Mouse (Mus musculus): Measurements from ENCODE around the gene Cox4i2. TPM values are rescaled to one million over a fixed set of nuclear protein-coding genes. Genes with fewer than 3 reads are reported as not detected.

Cox4i2 gene
- polyA plus RNA-seq, 1 experiment from 2014 or later = 15.3 TPM

DNA sequence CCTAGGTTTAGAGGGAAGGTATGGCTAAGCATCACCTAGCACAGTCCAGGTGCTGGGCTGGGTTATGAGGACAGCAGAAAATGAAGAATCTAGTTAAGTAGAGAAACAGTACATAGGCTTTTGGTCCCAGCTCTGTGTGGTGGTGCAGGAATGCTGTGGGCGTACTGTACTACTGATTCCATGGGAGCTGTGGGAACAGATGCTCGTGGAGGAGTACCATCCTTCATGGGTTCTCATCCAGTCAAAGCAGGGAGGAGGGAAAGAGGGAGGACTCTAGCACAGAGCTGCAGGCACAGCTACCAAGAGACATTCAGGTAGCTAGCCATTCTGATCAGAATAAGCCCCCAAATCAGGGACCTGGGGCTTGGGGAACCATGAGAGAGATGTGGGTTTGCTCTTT, 22.5 kb downstream of the Cox4i2 start:
- Histone ChIP-seq H3K4me3 (ENCODE audit: low read length) (no peak overlapping the region), H3K27ac (ENCODE audit: low read length) (no peak overlapping the region), H3K36me3 (ENCODE audit: control insufficient read depth, insufficient read depth, low read length) (0 out of 2 replicates have a peak, but pooled peaks cover 1% of the 10 kb centered on the region), H3K27me3 (replicated peaks; ENCODE audit: control insufficient read depth, insufficient read depth, low read length) (no peaks in the 10 kb centered on the region), H3K4me2 (ENCODE audit: low read depth, low read length) (no peak overlapping the region), H3K9me3 (ENCODE audit: control insufficient read depth, low read length) (no peaks in the 10 kb centered on the region), H3K9ac (ENCODE audit: low read depth, low read length) (no peak overlapping the region), H3K4me1 (ENCODE audit: control insufficient read depth, insufficient read depth, low read length) (peaks cover 7% of the 10 kb centered on the region)
- 94% methylated on average over 2 of the region's 2 CpGs for WGBS
- no peak for ATAC-seq

DNA sequence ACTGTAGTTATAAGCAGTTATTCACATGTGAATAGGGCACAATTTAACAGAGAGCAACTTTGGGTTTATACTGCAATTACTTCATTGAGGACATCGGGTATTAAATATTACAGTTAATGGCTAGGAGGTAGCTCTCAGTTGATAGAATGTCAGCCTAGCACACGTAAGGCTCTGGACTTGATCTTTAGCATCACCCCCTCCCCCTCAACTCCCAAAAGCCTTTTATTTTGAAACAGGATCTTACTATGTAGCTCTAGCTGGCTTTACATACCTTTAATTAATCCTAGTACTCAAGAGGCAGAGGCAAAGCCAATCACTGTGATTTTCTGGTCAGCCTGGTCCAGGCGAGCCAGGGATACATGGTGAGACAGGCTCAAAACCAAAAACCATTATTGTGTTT, 23.1 kb downstream of the Cox4i2 start:
- Histone ChIP-seq H3K9me3 (ENCODE audit: control insufficient read depth, low read length) (no peaks in the 10 kb centered on the region), H3K4me1 (ENCODE audit: control insufficient read depth, insufficient read depth, low read length) (peaks cover 11% of the 10 kb centered on the region), H3K36me3 (ENCODE audit: control insufficient read depth, insufficient read depth, low read length) (peaks cover 7% of the 10 kb centered on the region; the same call in 1 of the 2 replicates), H3K9ac (ENCODE audit: low read depth, low read length) (no peak overlapping the region), H3K4me2 (ENCODE audit: low read depth, low read length) (no peak overlapping the region), H3K27ac (ENCODE audit: low read length) (no peak overlapping the region), H3K27me3 (replicated peaks; ENCODE audit: control insufficient read depth, insufficient read depth, low read length) (no peaks in the 10 kb centered on the region), H3K4me3 (ENCODE audit: low read length) (no peak overlapping the region)
- 91% methylated on average over 3 of the region's 3 CpGs for WGBS
- no peak for ATAC-seq

DNA sequence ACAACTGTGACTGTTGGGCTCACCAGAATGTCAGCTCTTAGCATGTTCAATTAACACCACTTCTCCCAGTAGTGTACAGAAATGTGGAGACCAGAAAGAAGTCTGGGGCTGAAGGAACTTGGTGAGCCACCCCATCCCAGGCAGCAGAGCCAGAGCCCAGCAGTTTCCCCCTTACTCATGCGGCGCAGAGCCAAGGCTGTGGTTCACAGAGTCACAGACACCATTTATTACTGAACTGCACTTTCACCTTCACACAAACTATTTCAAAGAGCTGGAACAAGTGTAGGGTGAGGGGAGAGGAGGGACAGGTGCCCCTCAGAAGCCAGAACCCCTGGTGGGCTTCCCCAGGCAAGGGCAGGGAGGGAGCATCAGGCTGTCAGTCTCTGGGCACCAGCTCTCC, 26.5 kb downstream of the Cox4i2 start:
- no peaks in the 10 kb centered on the region for H3K9me3 ChIP-seq (ENCODE audit: control insufficient read depth, low read length)
- 85% methylated on average over 2 of the region's 2 CpGs for WGBS
- no peak for ATAC-seq

DNA sequence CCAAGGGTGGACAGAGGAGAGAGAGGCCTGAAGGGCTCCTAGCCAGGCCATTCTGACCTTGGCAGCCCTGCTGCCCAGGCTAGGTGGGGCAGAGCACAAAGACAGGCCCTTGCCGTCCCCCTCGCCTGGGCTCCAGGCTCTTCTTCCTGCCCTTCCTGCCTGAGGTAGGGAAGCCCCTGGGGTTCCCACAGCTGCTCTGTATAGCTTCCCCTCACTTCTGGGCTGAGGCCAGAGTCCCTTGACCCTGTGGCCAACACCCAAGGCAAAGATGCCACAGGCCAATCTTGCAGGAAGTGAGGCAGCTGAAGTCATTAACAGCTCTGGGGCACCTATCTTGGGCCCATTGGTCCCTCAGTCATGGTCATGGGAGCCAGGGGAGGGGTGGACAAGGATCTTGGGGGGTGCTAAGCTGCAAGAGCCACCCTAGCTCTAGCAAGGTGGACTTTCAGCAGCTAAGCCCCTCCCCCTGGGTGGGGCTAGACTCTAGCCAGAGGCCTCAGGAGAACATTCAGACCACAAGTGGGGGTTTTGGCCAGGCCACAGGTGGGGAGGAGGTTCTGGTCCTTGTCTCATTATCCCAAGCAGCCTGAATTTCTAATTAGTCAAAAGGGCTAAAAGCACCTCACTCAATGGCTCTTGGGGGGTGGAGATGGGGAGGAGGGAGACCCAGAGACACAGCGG, 27.2 kb downstream of the Cox4i2 start:
- Histone ChIP-seq H3K4me1 (ENCODE audit: control insufficient read depth, insufficient read depth, low read length) (peaks cover 23% of the 10 kb centered on the region), H3K27ac (ENCODE audit: low read length) (no peak overlapping the region), H3K27me3 (replicated peaks; ENCODE audit: control insufficient read depth, insufficient read depth, low read length) (no peaks in the 10 kb centered on the region), H3K9me3 (ENCODE audit: control insufficient read depth, low read length) (no peaks in the 10 kb centered on the region), H3K9ac (ENCODE audit: low read depth, low read length) (no peak overlapping the region), H3K36me3 (ENCODE audit: control insufficient read depth, insufficient read depth, low read length) (peaks cover 8% of the 10 kb centered on the region; the same call in 1 of the 2 replicates), H3K4me3 (ENCODE audit: low read length) (no peak overlapping the region), H3K4me2 (ENCODE audit: low read depth, low read length) (no peak overlapping the region)
- WGBS = 81% methylated on average over 3 of the region's 3 CpGs
- ATAC-seq = peak; percentile 43

More for the DNA sequence above, 26.5 kb downstream of the Cox4i2 start:
- no peaks in the 10 kb centered on the region for H3K27me3 ChIP-seq (replicated peaks; ENCODE audit: control insufficient read depth, insufficient read depth, low read length)
- no peak overlapping the region for H3K27ac ChIP-seq (ENCODE audit: low read length)
- no peak overlapping the region for H3K4me2 ChIP-seq (ENCODE audit: low read depth, low read length)
- no peak overlapping the region for H3K4me3 ChIP-seq (ENCODE audit: low read length)
- peaks cover 16% of the 10 kb centered on the region for H3K4me1 ChIP-seq (ENCODE audit: control insufficient read depth, insufficient read depth, low read length)
- H3K9ac ChIP-seq (ENCODE audit: low read depth, low read length) = no peak overlapping the region
- H3K36me3 ChIP-seq (ENCODE audit: control insufficient read depth, insufficient read depth, low read length) = peaks cover 8% of the 10 kb centered on the region; the same call in 1 of the 2 replicates

DNA sequence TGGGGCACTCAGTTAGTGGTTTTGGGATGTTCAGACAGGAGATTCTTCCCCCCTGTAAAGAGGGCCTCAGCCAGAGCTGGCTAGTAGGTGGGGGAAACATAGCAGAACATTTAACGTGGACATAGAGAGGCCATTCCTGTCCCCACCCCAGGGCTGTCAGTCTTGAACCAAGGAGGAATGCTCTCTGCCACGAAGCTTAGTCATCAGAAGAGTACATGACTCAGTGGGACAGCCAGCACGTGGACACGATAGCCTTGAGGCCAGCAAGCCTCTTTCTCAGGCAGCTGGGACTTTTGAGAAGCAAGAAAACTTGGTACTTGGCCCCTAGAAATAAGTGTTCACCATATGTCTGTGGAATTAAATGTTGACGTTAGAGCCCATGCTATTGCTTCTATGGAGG, 28.7 kb downstream of the Cox4i2 start:
- no peak overlapping the region for H3K4me3 ChIP-seq (ENCODE audit: low read length)
- H3K36me3 ChIP-seq (ENCODE audit: control insufficient read depth, insufficient read depth, low read length) = peaks cover 8% of the 10 kb centered on the region; the same call in 1 of the 2 replicates
- H3K9ac ChIP-seq (ENCODE audit: low read depth, low read length) = no peak overlapping the region
- no peak overlapping the region for H3K27ac ChIP-seq (ENCODE audit: low read length)
- no peak for ATAC-seq
- no peaks in the 10 kb centered on the region; the same call in 1 of the 2 replicates for H3K9me3 ChIP-seq (ENCODE audit: control insufficient read depth, low read length)
- no peaks in the 10 kb centered on the region for H3K27me3 ChIP-seq (replicated peaks; ENCODE audit: control insufficient read depth, insufficient read depth, low read length)
- H3K4me2 ChIP-seq (ENCODE audit: low read depth, low read length) = no peak overlapping the region
- WGBS = 75% methylated on average over 5 of the region's 5 CpGs
- peaks cover 24% of the 10 kb centered on the region for H3K4me1 ChIP-seq (ENCODE audit: control insufficient read depth, insufficient read depth, low read length)

DNA sequence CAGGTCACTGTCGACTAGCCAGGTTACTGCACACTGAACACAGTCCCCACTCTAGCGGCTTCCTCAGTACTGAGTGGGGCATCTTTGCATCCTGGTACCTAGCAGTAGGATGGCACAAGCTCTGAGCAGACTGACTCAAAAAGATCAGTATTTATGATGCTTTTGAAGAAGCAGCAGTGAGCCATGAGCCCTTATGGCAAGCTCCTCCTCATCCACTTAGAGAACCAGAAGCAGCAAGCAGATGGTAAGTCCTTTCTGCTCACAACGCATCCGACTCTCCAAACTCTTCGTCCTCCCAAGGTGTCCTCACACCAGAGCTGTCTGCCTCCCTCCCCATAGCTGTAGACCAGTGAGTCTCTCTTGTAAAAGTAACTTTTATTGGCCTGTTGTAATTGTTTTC, 29.3 kb downstream of the Cox4i2 start:
- Histone ChIP-seq H3K27ac (ENCODE audit: low read length) (no peak overlapping the region), H3K36me3 (ENCODE audit: control insufficient read depth, insufficient read depth, low read length) (peaks cover 8% of the 10 kb centered on the region; the same call in 1 of the 2 replicates), H3K9ac (ENCODE audit: low read depth, low read length) (no peak overlapping the region), H3K9me3 (ENCODE audit: control insufficient read depth, low read length) (no peaks in the 10 kb centered on the region; the same call in 1 of the 2 replicates), H3K4me2 (ENCODE audit: low read depth, low read length) (no peak overlapping the region), H3K4me3 (ENCODE audit: low read length) (no peak overlapping the region), H3K4me1 (ENCODE audit: control insufficient read depth, insufficient read depth, low read length) (peaks cover 24% of the 10 kb centered on the region), H3K27me3 (replicated peaks; ENCODE audit: control insufficient read depth, insufficient read depth, low read length) (no peaks in the 10 kb centered on the region)
- 88% methylated on average over 5 of the region's 5 CpGs for WGBS
- ATAC-seq = no peak

DNA sequence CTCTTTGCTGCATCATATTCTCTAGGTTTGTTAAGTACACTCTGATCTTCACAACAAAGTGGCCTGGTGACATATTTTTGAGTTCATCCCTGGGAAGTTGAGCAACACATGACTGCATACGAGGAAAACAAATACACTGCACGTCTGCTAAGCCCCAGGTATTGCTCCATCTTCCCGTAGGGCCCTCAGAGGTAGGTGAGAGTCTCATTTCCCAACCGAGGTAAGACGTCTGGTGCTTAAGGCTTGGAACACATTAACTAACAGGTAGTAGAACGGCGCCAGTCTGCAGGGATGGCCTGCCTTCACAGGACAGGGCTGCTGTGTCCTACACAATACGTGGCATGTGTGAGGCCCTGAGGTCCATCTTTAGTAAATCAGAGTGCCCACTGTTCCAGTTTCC, 30.7 kb downstream of the Cox4i2 start:
- 88% methylated on average over 8 of the region's 8 CpGs for WGBS
- Histone ChIP-seq H3K4me2 (ENCODE audit: low read depth, low read length) (no peak overlapping the region), H3K9ac (ENCODE audit: low read depth, low read length) (no peak overlapping the region), H3K27me3 (replicated peaks; ENCODE audit: control insufficient read depth, insufficient read depth, low read length) (no peaks in the 10 kb centered on the region), H3K4me3 (ENCODE audit: low read length) (no peak overlapping the region), H3K36me3 (ENCODE audit: control insufficient read depth, insufficient read depth, low read length) (peaks cover 8% of the 10 kb centered on the region; the same call in 1 of the 2 replicates), H3K4me1 (ENCODE audit: control insufficient read depth, insufficient read depth, low read length) (peaks cover 34% of the 10 kb centered on the region), H3K9me3 (ENCODE audit: control insufficient read depth, low read length) (no peaks in the 10 kb centered on the region; the same call in 1 of the 2 replicates), H3K27ac (ENCODE audit: low read length) (no peak overlapping the region)
- no peak for ATAC-seq

DNA sequence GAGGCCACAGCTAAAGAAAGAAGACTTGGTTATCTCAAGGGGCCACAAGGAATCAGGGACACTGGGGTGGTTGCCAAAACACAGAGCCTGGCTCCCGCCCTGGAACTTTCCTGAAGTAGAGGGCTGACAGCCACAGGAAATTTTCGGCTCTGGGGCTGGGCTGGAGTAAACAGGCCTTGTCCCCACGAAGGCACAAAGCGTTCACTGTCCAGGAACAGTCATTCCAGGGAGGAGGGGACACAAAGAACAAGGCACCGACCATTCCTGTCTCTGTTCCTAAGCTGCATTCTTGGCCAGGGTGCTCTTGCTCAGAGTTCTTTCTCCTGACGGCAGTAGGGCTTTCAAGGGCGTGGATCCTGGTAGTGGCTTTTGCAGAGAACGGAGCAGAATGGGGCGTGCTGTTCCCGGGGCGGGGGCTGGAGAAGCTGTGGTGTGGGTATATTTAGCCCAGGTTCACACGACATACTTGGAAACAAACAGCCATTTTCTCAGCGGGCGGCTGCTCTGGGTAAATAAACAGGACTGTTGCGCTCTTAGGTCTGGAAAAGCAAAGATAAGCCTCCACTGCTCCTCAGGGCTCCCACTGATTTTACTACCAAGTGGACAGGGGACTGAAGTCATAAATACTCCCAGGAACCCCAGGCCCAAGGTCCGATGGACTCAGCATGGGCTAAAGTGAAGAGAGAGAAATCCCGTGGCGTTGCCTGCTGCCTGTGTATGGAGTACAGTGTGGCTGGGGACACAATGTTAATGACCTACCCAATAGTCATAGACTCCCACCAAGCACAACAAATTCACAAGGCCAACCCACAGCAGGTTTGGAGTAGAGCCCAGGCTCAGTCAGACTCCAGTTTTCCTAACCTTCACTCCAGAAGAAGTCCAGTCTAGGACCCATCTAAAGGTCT, 31.7 kb downstream of the Cox4i2 start:
- peaks cover 39% of the 10 kb centered on the region for H3K4me1 ChIP-seq (ENCODE audit: control insufficient read depth, insufficient read depth, low read length)
- WGBS = 28% methylated on average over 18 of the region's 18 CpGs
- peaks cover 13% of the 10 kb centered on the region; the same call in 1 of the 2 replicates for H3K36me3 ChIP-seq (ENCODE audit: control insufficient read depth, insufficient read depth, low read length)
- no peaks in the 10 kb centered on the region for H3K27me3 ChIP-seq (replicated peaks; ENCODE audit: control insufficient read depth, insufficient read depth, low read length)
- H3K4me2 ChIP-seq (ENCODE audit: low read depth, low read length) = no peak overlapping the region
- H3K9ac ChIP-seq (ENCODE audit: low read depth, low read length) = peak overlapping the region; percentile 34
- no peak overlapping the region for H3K4me3 ChIP-seq (ENCODE audit: low read length)
- H3K9me3 ChIP-seq (ENCODE audit: control insufficient read depth, low read length) = no peaks in the 10 kb centered on the region; the same call in 1 of the 2 replicates
- peak overlapping the region; percentile 82 for H3K27ac ChIP-seq (ENCODE audit: low read length)
- ATAC-seq = peak; percentile 52

DNA sequence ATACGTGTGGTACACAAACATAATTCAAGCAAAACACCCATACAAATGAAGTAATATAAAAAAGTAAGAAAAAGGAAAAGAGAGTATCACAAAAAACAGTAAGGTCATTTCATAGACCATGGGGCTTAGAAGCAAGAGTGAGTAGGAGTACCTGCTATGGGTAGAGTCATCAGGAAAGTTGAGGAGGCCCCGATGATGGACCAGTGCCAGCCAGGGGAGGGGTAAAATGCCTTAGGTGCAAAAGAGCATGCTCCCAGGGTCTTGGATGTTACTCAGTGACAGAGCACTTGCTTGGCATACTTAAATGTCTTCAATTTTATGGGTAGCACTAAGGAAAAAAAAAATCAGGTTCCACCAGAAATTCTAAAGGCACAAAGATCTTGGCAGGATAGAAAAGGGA, 33.2 kb downstream of the Cox4i2 start:
- no peak for ATAC-seq
- Histone ChIP-seq H3K27ac (ENCODE audit: low read length) (no peak overlapping the region), H3K27me3 (replicated peaks; ENCODE audit: control insufficient read depth, insufficient read depth, low read length) (no peaks in the 10 kb centered on the region), H3K4me3 (ENCODE audit: low read length) (no peak overlapping the region), H3K9ac (ENCODE audit: low read depth, low read length) (no peak overlapping the region), H3K36me3 (ENCODE audit: control insufficient read depth, insufficient read depth, low read length) (0 out of 2 replicates have a peak, but pooled peaks cover 5% of the 10 kb centered on the region), H3K4me2 (ENCODE audit: low read depth, low read length) (no peak overlapping the region), H3K9me3 (ENCODE audit: control insufficient read depth, low read length) (no peaks in the 10 kb centered on the region; the same call in 1 of the 2 replicates), H3K4me1 (ENCODE audit: control insufficient read depth, insufficient read depth, low read length) (peaks cover 28% of the 10 kb centered on the region)
- 91% methylated on average over 2 of the region's 2 CpGs for WGBS

All from intestine, embryonic 16.5 days (tissue).